Comparison of ENCODE assay signal across 17 mouse cellular contexts in the genomic region with DNA sequence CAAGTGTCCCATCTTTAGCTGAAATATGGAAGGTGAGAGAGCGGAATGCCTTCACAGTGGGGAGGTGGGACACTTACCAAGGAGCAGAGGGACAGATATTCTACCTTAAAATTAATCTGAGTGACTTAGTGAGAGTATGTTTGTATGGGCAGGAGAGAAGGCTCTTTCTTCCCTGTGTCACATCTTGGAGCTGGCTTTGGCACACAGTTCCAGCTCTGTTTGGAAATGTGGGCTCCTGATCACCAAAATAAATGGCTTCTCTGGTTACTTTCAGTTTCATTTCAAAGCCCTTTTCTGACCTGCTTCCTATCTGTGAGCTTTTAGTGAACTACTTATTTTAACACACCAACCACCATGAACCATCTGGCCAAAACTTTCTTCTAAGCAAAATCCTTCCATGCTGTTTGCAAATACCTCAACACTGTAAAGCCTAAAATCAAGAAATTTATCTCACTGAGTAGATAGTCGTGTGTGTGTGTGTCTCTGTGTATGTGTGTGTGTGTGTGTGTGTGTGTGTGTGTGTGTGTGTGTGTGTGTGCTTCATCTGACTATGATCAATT. TPM values are rescaled to one million over a fixed set of nuclear protein-coding genes. Genes with fewer than 3 reads are reported as not detected.
DNase-seq lines count a peak whose midpoint lies in the region; ATAC-seq and TF ChIP-seq lines count a peak whose summit lies in the region.
"Had no signal": no experiment of that assay in that cellular context is flagged by ENCODE, and none has a peak within 500 bp of the region (broad histone marks: within the 10 kb centered on the region; RNA-seq: fewer than 3 reads in every experiment).

No protein-coding gene starts in this region.

- no peaks in the 10 kb centered on the region for H3K9me3 ChIP-seq in heart, embryonic 16.5 days (replicated peaks; ENCODE audit: control insufficient read depth, low read length)
- no peaks in the 10 kb centered on the region for H3K9me3 ChIP-seq in heart, embryonic 10.5 days
- no peaks in the 10 kb centered on the region for H3K9me3 ChIP-seq in liver, embryonic 16.5 days (replicated peaks; ENCODE audit: control insufficient read depth, low read length)
- no peaks in the 10 kb centered on the region for H3K9me3 ChIP-seq in intestine, postnatal 0 days (ENCODE audit: control insufficient read depth)
- H3K9me3 ChIP-seq in neural tube, embryonic 15.5 days (replicated peaks), result no peaks in the 10 kb centered on the region
- H3K9me3 ChIP-seq in hindbrain, embryonic 16.5 days (ENCODE audit: control insufficient read depth, low read length), result no peaks in the 10 kb centered on the region
- H3K9me3 ChIP-seq: forebrain, embryonic 12.5 days had no signal

- no peaks in the 10 kb centered on the region for H3K36me3 ChIP-seq in heart, embryonic 16.5 days (ENCODE audit: control insufficient read depth, insufficient read depth)
- no peaks in the 10 kb centered on the region for H3K36me3 ChIP-seq in heart, embryonic 10.5 days
- H3K36me3 ChIP-seq in liver, embryonic 16.5 days (ENCODE audit: control insufficient read depth, insufficient read depth), result no peaks in the 10 kb centered on the region
- no peaks in the 10 kb centered on the region for H3K36me3 ChIP-seq in intestine, postnatal 0 days (ENCODE audit: control insufficient read depth, insufficient read depth)
- H3K36me3 ChIP-seq in neural tube, embryonic 15.5 days, result no peaks in the 10 kb centered on the region
- no peaks in the 10 kb centered on the region for H3K36me3 ChIP-seq in hindbrain, embryonic 16.5 days (ENCODE audit: control insufficient read depth, insufficient read depth, low read length)
- H3K36me3 ChIP-seq: forebrain, embryonic 12.5 days had no signal

- no peak for ATAC-seq in heart, embryonic 16.5 days (replicated peaks; ENCODE audit: extremely low read depth, insufficient read depth, low FRiP score)
- ATAC-seq in liver, embryonic 16.5 days (ENCODE audit: low read depth), result no peak
- no peak for ATAC-seq in intestine, postnatal 0 days
- no peak for ATAC-seq in neural tube, embryonic 15.5 days (ENCODE audit: low FRiP score)
- no peak for ATAC-seq in hindbrain, embryonic 16.5 days
- ATAC-seq: hindbrain, postnatal 0 days; Patski had no signal

- no peak for DNase-seq in heart, embryonic 10.5 days (ENCODE audit: low spot score)
- peak; percentile 37 for DNase-seq in 416B (ENCODE audit: low read depth)
- DNase-seq: cerebellum, adult 8-10 months; embryo, embryonic 11 days; heart, adult 2 months; midbrain, embryonic 14.5 days; right cerebral cortex, postnatal 14 days; thymus, adult 18-20 months had no signal

- no peak overlapping the region for H3K27ac ChIP-seq in heart, embryonic 16.5 days (ENCODE audit: low read length)
- H3K27ac ChIP-seq in heart, embryonic 10.5 days, result no peak overlapping the region
- peak overlapping the region; percentile 99 for H3K27ac ChIP-seq in bone marrow macrophage, adult 2 months (ENCODE audit: insufficient read depth, low read depth, low read length)
- no peak overlapping the region for H3K27ac ChIP-seq in liver, embryonic 16.5 days (ENCODE audit: low read length)
- no peak overlapping the region for H3K27ac ChIP-seq in intestine, postnatal 0 days (ENCODE audit: low read depth, low read length)
- H3K27ac ChIP-seq in neural tube, embryonic 15.5 days (replicated peaks), result no peak overlapping the region
- no peak overlapping the region for H3K27ac ChIP-seq in hindbrain, embryonic 16.5 days (ENCODE audit: low read depth, low read length)
- H3K27ac ChIP-seq: forebrain, embryonic 12.5 days; heart, adult 2 months; hindbrain, postnatal 0 days had no signal

- peak overlapping the region; percentile 6; the same call in 1 of the 2 replicates for H3K4me3 ChIP-seq in heart, embryonic 16.5 days (ENCODE audit: low read length)
- H3K4me3 ChIP-seq in heart, embryonic 10.5 days, result no peak overlapping the region
- H3K4me3 ChIP-seq in bone marrow macrophage, adult 2 months (ENCODE audit: insufficient read depth, low read length), result peak overlapping the region; percentile 71
- H3K4me3 ChIP-seq in liver, embryonic 16.5 days (ENCODE audit: low read depth, low read length), result peak overlapping the region; percentile 2; the same call in 1 of the 2 replicates
- no peak overlapping the region for H3K4me3 ChIP-seq in intestine, postnatal 0 days (ENCODE audit: low read depth, low read length)
- no peak overlapping the region for H3K4me3 ChIP-seq in neural tube, embryonic 15.5 days (replicated peaks)
- H3K4me3 ChIP-seq in hindbrain, embryonic 16.5 days (ENCODE audit: low read length), result no peak overlapping the region
- H3K4me3 ChIP-seq: forebrain, embryonic 12.5 days; heart, adult 2 months had no signal

- H3K4me1 ChIP-seq in heart, embryonic 16.5 days (ENCODE audit: control insufficient read depth, insufficient read depth, low read length), result peaks cover 7% of the 10 kb centered on the region; the same call in 1 of the 2 replicates
- peaks cover 36% of the 10 kb centered on the region for H3K4me1 ChIP-seq in heart, embryonic 10.5 days
- H3K4me1 ChIP-seq in bone marrow macrophage, adult 2 months (ENCODE audit: control insufficient read depth, insufficient read depth, low read length), result peaks cover 39% of the 10 kb centered on the region
- H3K4me1 ChIP-seq in liver, embryonic 16.5 days (ENCODE audit: control insufficient read depth, low read depth, low read length), result peaks cover 32% of the 10 kb centered on the region
- no peaks in the 10 kb centered on the region for H3K4me1 ChIP-seq in intestine, postnatal 0 days (replicated peaks; ENCODE audit: control insufficient read depth, insufficient read depth, low read length)
- H3K4me1 ChIP-seq in neural tube, embryonic 15.5 days, result no peaks in the 10 kb centered on the region
- H3K4me1 ChIP-seq in hindbrain, embryonic 16.5 days (ENCODE audit: control insufficient read depth, insufficient read depth, low read depth, low read length), result no peaks in the 10 kb centered on the region

- TF ChIP-seq CTCF in bone marrow macrophage, adult 2 months (IDR thresholded peaks at IDR 0.05; ENCODE audit: low read depth, low read length), result no peak
- no peak for TF ChIP-seq CTCF in intestine, postnatal 0 days (IDR thresholded peaks at IDR 0.05; ENCODE audit: low read depth)

- TF ChIP-seq POLR2A in bone marrow macrophage, adult 2 months (IDR thresholded peaks at IDR 0.05; ENCODE audit: borderline replicate concordance, low read depth, low read length), result no peak

- 80% methylated on average over 2 of the region's 2 CpGs for WGBS in heart, embryonic 16.5 days
- 75% methylated on average over 2 of the region's 2 CpGs for WGBS in heart, embryonic 10.5 days
- 53% methylated on average over 2 of the region's 2 CpGs for WGBS in liver, embryonic 16.5 days (ENCODE audit: insufficient replicate concordance)
- WGBS in intestine, postnatal 0 days, result 63% methylated on average over 2 of the region's 2 CpGs
- 96% methylated on average over 2 of the region's 2 CpGs for WGBS in neural tube, embryonic 15.5 days
- 88% methylated on average over 2 of the region's 2 CpGs for WGBS in hindbrain, embryonic 16.5 days

- no peaks in the 10 kb centered on the region; the same call in 1 of the 2 replicates for H3K27me3 ChIP-seq in heart, embryonic 16.5 days (ENCODE audit: control insufficient read depth, insufficient read depth, low read length)
- 0 out of 2 replicates have a peak, but pooled peaks cover 8% of the 10 kb centered on the region for H3K27me3 ChIP-seq in heart, embryonic 10.5 days (ENCODE audit: insufficient read depth, poor library complexity, severe bottlenecking)
- H3K27me3 ChIP-seq in liver, embryonic 16.5 days (ENCODE audit: control insufficient read depth, insufficient read depth, low read depth, low read length), result 0 out of 2 replicates have a peak, but pooled peaks cover 3% of the 10 kb centered on the region
- no peaks in the 10 kb centered on the region for H3K27me3 ChIP-seq in intestine, postnatal 0 days (replicated peaks; ENCODE audit: control insufficient read depth, insufficient read depth, low read length)
- H3K27me3 ChIP-seq in neural tube, embryonic 15.5 days (replicated peaks), result no peaks in the 10 kb centered on the region
- no peaks in the 10 kb centered on the region for H3K27me3 ChIP-seq in hindbrain, embryonic 16.5 days (replicated peaks; ENCODE audit: control insufficient read depth, insufficient read depth, low read length)
- H3K27me3 ChIP-seq: forebrain, embryonic 12.5 days; Patski had no signal

- H3K4me2 ChIP-seq in heart, embryonic 16.5 days (ENCODE audit: low read depth, low read length), result peak overlapping the region; percentile 34
- peak overlapping the region; percentile 30 for H3K4me2 ChIP-seq in liver, embryonic 16.5 days (ENCODE audit: low read depth, low read length)
- H3K4me2 ChIP-seq in intestine, postnatal 0 days (replicated peaks; ENCODE audit: low read depth), result no peak overlapping the region
- no peak overlapping the region for H3K4me2 ChIP-seq in neural tube, embryonic 15.5 days
- H3K4me2 ChIP-seq in hindbrain, embryonic 16.5 days (ENCODE audit: low read length), result no peak overlapping the region
- H3K4me2 ChIP-seq: forebrain, embryonic 12.5 days had no signal

- H3K9ac ChIP-seq in heart, embryonic 16.5 days (ENCODE audit: low read length), result no peak overlapping the region
- no peak overlapping the region for H3K9ac ChIP-seq in liver, embryonic 16.5 days (ENCODE audit: low read depth, low read length)
- H3K9ac ChIP-seq in intestine, postnatal 0 days (ENCODE audit: low read depth, low read length), result no peak overlapping the region
- no peak overlapping the region for H3K9ac ChIP-seq in neural tube, embryonic 15.5 days (replicated peaks)
- H3K9ac ChIP-seq in hindbrain, embryonic 16.5 days (ENCODE audit: low read depth, low read length), result no peak overlapping the region
- H3K9ac ChIP-seq: forebrain, embryonic 12.5 days had no signal

RNA-seq across cellular contexts. Expression of a gene that starts 1.5 kb away (rescaled TPM):
- polyA plus RNA-seq in heart, embryonic 16.5 days (2015; fragmentation: Nextera tagmentation; extraction: Ambion mirVana), result 4.7 and 7.5 TPM in 2 replicates
- polyA plus RNA-seq in heart, embryonic 10.5 days (2016; fragmentation: Nextera tagmentation; extraction: Ambion mirVana), result 2.3 and 3.9 TPM in 2 replicates
- polyA plus RNA-seq in bone marrow macrophage, adult 2 months (2012; ENCODE audit: insufficient read depth, insufficient read length, missing spikeins), result 66.3 and 69.0 TPM in 2 replicates
- polyA plus RNA-seq in liver, embryonic 16.5 days (2015; fragmentation: Nextera tagmentation; extraction: Ambion mirVana), result 4.7 and 5.1 TPM in 2 replicates
- 1.5 and 2.1 TPM in 2 replicates for polyA plus RNA-seq in intestine, postnatal 0 days (2015; fragmentation: Nextera tagmentation; extraction: Ambion mirVana)
- polyA plus RNA-seq in neural tube, embryonic 15.5 days (2015; fragmentation: Nextera tagmentation; extraction: Ambion mirVana), result 3.6 and 6.3 TPM in 2 replicates
- polyA plus RNA-seq in hindbrain, embryonic 16.5 days (2015; fragmentation: Nextera tagmentation; extraction: Ambion mirVana), result 2.1 and 2.2 TPM in 2 replicates

RNA-seq across cellular contexts. Expression of a gene that starts 59.0 kb away (rescaled TPM):
- 0.87 and 1.4 TPM in 2 replicates for polyA plus RNA-seq in heart, embryonic 16.5 days (2015; fragmentation: Nextera tagmentation; extraction: Ambion mirVana)
- polyA plus RNA-seq in heart, embryonic 10.5 days (2016; fragmentation: Nextera tagmentation; extraction: Ambion mirVana), result 3.0 and 3.9 TPM in 2 replicates
- polyA plus RNA-seq in bone marrow macrophage, adult 2 months (2012; ENCODE audit: insufficient read depth, insufficient read length, missing spikeins), result 0.70 and 1.1 TPM in 2 replicates
- polyA plus RNA-seq in liver, embryonic 16.5 days (2015; fragmentation: Nextera tagmentation; extraction: Ambion mirVana), result 5.8 and 7.0 TPM in 2 replicates
- 0.63 and 1.0 TPM in 2 replicates for polyA plus RNA-seq in intestine, postnatal 0 days (2015; fragmentation: Nextera tagmentation; extraction: Ambion mirVana)
- 3.0 and 3.9 TPM in 2 replicates for polyA plus RNA-seq in neural tube, embryonic 15.5 days (2015; fragmentation: Nextera tagmentation; extraction: Ambion mirVana)
- 2.2 and 2.7 TPM in 2 replicates for polyA plus RNA-seq in hindbrain, embryonic 16.5 days (2015; fragmentation: Nextera tagmentation; extraction: Ambion mirVana)

Comparison
In these comparisons a context has a peak if more than half of its experiments do, and no peak if none do; other contexts are left out.
1. H3K4me3 ChIP-seq: peak in heart, embryonic 16.5 days (single experiment), bone marrow macrophage, adult 2 months (single experiment) and liver, embryonic 16.5 days (single experiment); none in heart, embryonic 10.5 days (single experiment), intestine, postnatal 0 days (single experiment), neural tube, embryonic 15.5 days (single experiment) and hindbrain, embryonic 16.5 days (single experiment).
2. H3K4me2 ChIP-seq: peak in heart, embryonic 16.5 days (single experiment) and liver, embryonic 16.5 days (single experiment); none in intestine, postnatal 0 days (single experiment), neural tube, embryonic 15.5 days (single experiment) and hindbrain, embryonic 16.5 days (single experiment).